Mouse (Mus musculus) limb, embryonic 14.5 days (tissue): ENCODE results near the gene Cmya5. TPM values are rescaled to one million over a fixed set of nuclear protein-coding genes. Genes with fewer than 3 reads are reported as not detected.

ENCODE experiments used
- ATAC-seq: fragments of 200-750 bp; cut with Nextera tagmentation; 2 replicates; pipeline ENCODE4 v1.8.0; 2017; ENCODE audit warnings: low read depth, moderate number of reproducible peaks, moderate TSS enrichment; ENCODE audit not compliant: low FRiP score
- DNase-seq: peaks from one replicate; pipeline ENCODE4 v3.0.0-alpha.2; 2015; ENCODE audit warnings: low spot score
- H3K27ac ChIP-seq: fragments of 300-500 bp; sonication (generic); replicated peaks from 2 replicates; pipeline ENCODE4 v1.5.1; 2014; ENCODE audit warnings: low read depth, mild to moderate bottlenecking, low read length, moderate library complexity, mixed read lengths
- H3K27me3 ChIP-seq: fragments of 300-500 bp; sonication (generic); 2 replicates; pipeline ENCODE4 v1.6.1; 2014; ENCODE audit warnings: low read length, mixed read lengths; ENCODE audit not compliant: control insufficient read depth, insufficient read depth
- H3K36me3 ChIP-seq: fragments of 300-500 bp; sonication (generic); 2 replicates; pipeline ENCODE4 v1.6.1; 2014; ENCODE audit warnings: mild to moderate bottlenecking, low read length, moderate library complexity, mixed read lengths; ENCODE audit not compliant: control insufficient read depth, insufficient read depth
- H3K4me1 ChIP-seq: fragments of 300-500 bp; sonication (generic); 2 replicates; pipeline ENCODE4 v1.6.1; 2014; ENCODE audit warnings: antibody characterized with exemption, low read length, mixed read lengths; ENCODE audit not compliant: control insufficient read depth, insufficient read depth
- H3K4me2 ChIP-seq: fragments of 300-500 bp; sonication (generic); replicated peaks from 2 replicates; pipeline ENCODE4 v1.6.1; 2014; ENCODE audit warnings: low read depth, mild to moderate bottlenecking, low read length, moderate library complexity; ENCODE audit not compliant: severe bottlenecking
- H3K4me3 ChIP-seq: fragments of 300-500 bp; sonication (generic); replicated peaks from 2 replicates; pipeline ENCODE4 v1.5.1; 2014; ENCODE audit warnings: low read length
- H3K9ac ChIP-seq: fragments of 300-500 bp; sonication (generic); 2 replicates; pipeline ENCODE4 v1.6.1; 2014; ENCODE audit warnings: mild to moderate bottlenecking, low read depth, low read length, moderate library complexity; ENCODE audit not compliant: severe bottlenecking
- H3K9me3 ChIP-seq: fragments of 300-500 bp; sonication (generic); 2 replicates; pipeline ENCODE4 v1.6.1; 2016; ENCODE audit warnings: low read length; ENCODE audit not compliant: control insufficient read depth
- POLR2A ChIP-seq: fragments of 200-500 bp; IDR thresholded peaks from 2 replicates; pipeline ENCODE4 v1.8.0; 2012; ENCODE audit warnings: inconsistent platforms, mild to moderate bottlenecking, moderate library complexity, borderline replicate concordance; ENCODE audit not compliant: insufficient read depth, insufficient read length; ENCODE audit errors: extremely low read depth
- WGBS: fragments of 180-500 bp; shearing (Covaris S2); extraction: QIAGEN DNeasy Blood & Tissue Kit; methylation state at CpG from one replicate; pipeline ENCODE4 v1.1.7; 2014; 5-methylcytosine and 5-hydroxymethylcytosine counted together
- polyA plus RNA-seq, 2 experiments: library from polyadenylated mRNA; depleted of rRNA in 1 of 2; stranded (reverse) in 1 of 2; unstranded in 1 of 2; fragments of >200 nt; fragmentation: Nextera tagmentation in 1 of 2; extraction: Ambion mirVana in 1 of 2; gene quantifications; 2 replicates each; pipeline versions ENCODE4 v1.2.1 to v1.2.3; 2012 to 2014

Gene Cmya5
- polyA plus RNA-seq, 2 experiments = 0.73 to 0.78 TPM

GRCm38 (mm10) chr13:92992823-92993222 lies 151.7 kb downstream of the Cmya5 start:
- DNase-seq (no peak), ATAC-seq (no peak)
- Histone ChIP-seq H3K4me1 (no peaks in the 10 kb centered on the region), H3K4me3 (no peak overlapping the region), H3K27ac (no peak overlapping the region), H3K36me3 (no peaks in the 10 kb centered on the region), H3K4me2 (no peak overlapping the region), H3K27me3 (no peaks in the 10 kb centered on the region), H3K9ac (no peak overlapping the region), H3K9me3 (no peaks in the 10 kb centered on the region)
- TF ChIP-seq POLR2A = no peak
- WGBS = 86% methylated on average over 5 of the region's 5 CpGs

Other genes starting within 250 kb of the Cmya5 start
- 72.1 and 74.6 TPM in 2 replicates for gene Tent2, start 47.7 kb upstream of the Cmya5 start, polyA plus RNA-seq (2012; rRNA removed)
- 76.1 and 80.1 TPM in 2 replicates for gene Tent2, start 47.7 kb upstream of the Cmya5 start, polyA plus RNA-seq (2014; fragmentation: Nextera tagmentation; extraction: Ambion mirVana)
- gene Homer1, start 154.9 kb upstream of the Cmya5 start, polyA plus RNA-seq (2012; rRNA removed) = 8.0 and 8.6 TPM in 2 replicates
- gene Homer1, start 154.9 kb upstream of the Cmya5 start, polyA plus RNA-seq (2014; fragmentation: Nextera tagmentation; extraction: Ambion mirVana) = 6.9 and 7.7 TPM in 2 replicates